Mouse (Mus musculus): ENCODE measurements at regions not wholly inside any gene's neighbourhood (a gene's known extent, or its start where the extent isn't known, plus 50 kb on each side); places are given as distances from the start of the nearest gene placed in this dataset.

GRCm38 (mm10) chr8:127753793-127754565 lies 604.4 kb upstream of the Nrp1 start:
- no peak overlapping the region for H3K9ac ChIP-seq (replicated peaks)

GRCm38 (mm10) chr8:127757396-127757795 lies 601.0 kb upstream of the Nrp1 start:
- no peak overlapping the region for H3K4me3 ChIP-seq (replicated peaks)
- H3K4me1 ChIP-seq (replicated peaks), result peaks cover 9% of the 10 kb centered on the region
- no peak overlapping the region for H3K27ac ChIP-seq
- H3K9ac ChIP-seq (replicated peaks), result no peak overlapping the region
- ATAC-seq (ENCODE audit: insufficient number of reproducible peaks, insufficient read depth, low FRiP score, low TSS enrichment, low read depth), result no peak
- WGBS, result 76% methylated on average over 2 of the region's 2 CpGs
- H3K36me3 ChIP-seq, result no peaks in the 10 kb centered on the region
- H3K4me2 ChIP-seq, result no peak overlapping the region
- no peaks in the 10 kb centered on the region for H3K9me3 ChIP-seq
- no peaks in the 10 kb centered on the region for H3K27me3 ChIP-seq

More at GRCm38 (mm10) chr8:127753793-127754565, 604.4 kb upstream of the Nrp1 start:
- no peaks in the 10 kb centered on the region for H3K27me3 ChIP-seq
- peaks cover 9% of the 10 kb centered on the region for H3K4me1 ChIP-seq (replicated peaks)
- no peak for ATAC-seq (ENCODE audit: insufficient number of reproducible peaks, insufficient read depth, low FRiP score, low TSS enrichment, low read depth)
- no peak overlapping the region for H3K4me2 ChIP-seq
- no peaks in the 10 kb centered on the region for H3K9me3 ChIP-seq
- WGBS, result 90% methylated on average over 5 of the region's 5 CpGs
- no peaks in the 10 kb centered on the region for H3K36me3 ChIP-seq
- no peak overlapping the region for H3K27ac ChIP-seq
- no peak overlapping the region for H3K4me3 ChIP-seq (replicated peaks)

- H3K27me3 ChIP-seq, result no peaks in the 10 kb centered on the region
- no peaks in the 10 kb centered on the region for H3K9me3 ChIP-seq
- 75% methylated on average over 5 of the region's 5 CpGs for WGBS
- no peak overlapping the region for H3K4me2 ChIP-seq
- H3K36me3 ChIP-seq, result no peaks in the 10 kb centered on the region
- H3K9ac ChIP-seq (replicated peaks), result no peak overlapping the region
- ATAC-seq (ENCODE audit: insufficient number of reproducible peaks, insufficient read depth, low FRiP score, low TSS enrichment, low read depth), result no peak
- peaks cover 9% of the 10 kb centered on the region for H3K4me1 ChIP-seq (replicated peaks)
- H3K27ac ChIP-seq, result no peak overlapping the region
- H3K4me3 ChIP-seq (replicated peaks), result no peak overlapping the region
These were observed 598.5 kb upstream of the Nrp1 start for GRCm38 (mm10) chr8:127759906-127760305.

- Histone ChIP-seq H3K4me1 (replicated peaks) (no peaks in the 10 kb centered on the region), H3K9ac (replicated peaks) (no peak overlapping the region), H3K4me2 (no peak overlapping the region), H3K9me3 (no peaks in the 10 kb centered on the region), H3K27me3 (no peaks in the 10 kb centered on the region), H3K27ac (no peak overlapping the region), H3K4me3 (replicated peaks) (no peak overlapping the region), H3K36me3 (no peaks in the 10 kb centered on the region)
- ATAC-seq (ENCODE audit: insufficient number of reproducible peaks, insufficient read depth, low FRiP score, low TSS enrichment, low read depth), result no peak
- 80% methylated on average over 5 of the region's 5 CpGs for WGBS
These were observed 593.2 kb upstream of the Nrp1 start for GRCm38 (mm10) chr8:127765199-127765598.

GRCm38 (mm10) chr8:127768311-127768710 lies 590.1 kb upstream of the Nrp1 start:
- Histone ChIP-seq H3K4me1 (replicated peaks) (no peaks in the 10 kb centered on the region), H3K27ac (no peak overlapping the region), H3K9me3 (no peaks in the 10 kb centered on the region), H3K36me3 (no peaks in the 10 kb centered on the region), H3K4me2 (no peak overlapping the region), H3K4me3 (replicated peaks) (no peak overlapping the region), H3K27me3 (no peaks in the 10 kb centered on the region), H3K9ac (replicated peaks) (no peak overlapping the region)
- ATAC-seq (ENCODE audit: insufficient number of reproducible peaks, insufficient read depth, low FRiP score, low TSS enrichment, low read depth), result no peak
- 84% methylated on average over 3 of the region's 3 CpGs for WGBS

- H3K9ac ChIP-seq (replicated peaks), result no peak overlapping the region
- no peak overlapping the region for H3K4me3 ChIP-seq (replicated peaks)
- 0 out of 2 replicates have a peak, but pooled peaks cover 3% of the 10 kb centered on the region for H3K4me1 ChIP-seq (replicated peaks)
- WGBS, result 93% methylated on average over 1 of the region's 1 CpGs
- no peaks in the 10 kb centered on the region for H3K27me3 ChIP-seq
- H3K4me2 ChIP-seq, result no peak overlapping the region
- no peaks in the 10 kb centered on the region for H3K9me3 ChIP-seq
- no peak overlapping the region for H3K27ac ChIP-seq
- no peaks in the 10 kb centered on the region for H3K36me3 ChIP-seq
- ATAC-seq (ENCODE audit: insufficient number of reproducible peaks, insufficient read depth, low FRiP score, low TSS enrichment, low read depth), result no peak
These were observed 588.8 kb upstream of the Nrp1 start for GRCm38 (mm10) chr8:127769651-127770050.

GRCm38 (mm10) chr8:127771781-127772180 lies 586.6 kb upstream of the Nrp1 start:
- H3K4me1 ChIP-seq (replicated peaks), result 0 out of 2 replicates have a peak, but pooled peaks cover 5% of the 10 kb centered on the region
- no peak overlapping the region for H3K9ac ChIP-seq (replicated peaks)
- no peak for ATAC-seq (ENCODE audit: insufficient number of reproducible peaks, insufficient read depth, low FRiP score, low TSS enrichment, low read depth)
- H3K36me3 ChIP-seq, result no peaks in the 10 kb centered on the region
- no peaks in the 10 kb centered on the region for H3K9me3 ChIP-seq
- H3K4me3 ChIP-seq (replicated peaks), result no peak overlapping the region
- WGBS, result 87% methylated on average over 1 of the region's 1 CpGs
- H3K27ac ChIP-seq, result no peak overlapping the region
- no peak overlapping the region for H3K4me2 ChIP-seq
- H3K27me3 ChIP-seq, result no peaks in the 10 kb centered on the region

- Histone ChIP-seq H3K4me3 (replicated peaks) (no peak overlapping the region), H3K9ac (replicated peaks) (no peak overlapping the region), H3K36me3 (no peaks in the 10 kb centered on the region), H3K27ac (no peak overlapping the region), H3K4me1 (replicated peaks) (0 out of 2 replicates have a peak, but pooled peaks cover 5% of the 10 kb centered on the region), H3K27me3 (no peaks in the 10 kb centered on the region), H3K4me2 (no peak overlapping the region), H3K9me3 (no peaks in the 10 kb centered on the region)
- 92% methylated on average over 3 of the region's 3 CpGs for WGBS
- ATAC-seq (ENCODE audit: insufficient number of reproducible peaks, insufficient read depth, low FRiP score, low TSS enrichment, low read depth), result no peak
These were observed 586.0 kb upstream of the Nrp1 start for GRCm38 (mm10) chr8:127772415-127772814.

GRCm38 (mm10) chr8:127772917-127773316 lies 585.5 kb upstream of the Nrp1 start:
- no peaks in the 10 kb centered on the region for H3K27me3 ChIP-seq
- ATAC-seq (ENCODE audit: insufficient number of reproducible peaks, insufficient read depth, low FRiP score, low TSS enrichment, low read depth), result no peak
- WGBS, result 80% methylated on average over 2 of the region's 2 CpGs

GRCm38 (mm10) chr8:127774642-127775041 lies 583.8 kb upstream of the Nrp1 start:
- H3K27me3 ChIP-seq, result no peaks in the 10 kb centered on the region
- H3K4me2 ChIP-seq, result no peak overlapping the region
- H3K36me3 ChIP-seq, result no peaks in the 10 kb centered on the region
- H3K27ac ChIP-seq, result no peak overlapping the region
- ATAC-seq (ENCODE audit: insufficient number of reproducible peaks, insufficient read depth, low FRiP score, low TSS enrichment, low read depth), result no peak
- WGBS, result 89% methylated on average over 9 of the region's 9 CpGs
- H3K9me3 ChIP-seq, result no peaks in the 10 kb centered on the region
- H3K4me3 ChIP-seq (replicated peaks), result no peak overlapping the region
- peaks cover 9% of the 10 kb centered on the region for H3K4me1 ChIP-seq (replicated peaks)
- no peak overlapping the region for H3K9ac ChIP-seq (replicated peaks)

More at GRCm38 (mm10) chr8:127772917-127773316, 585.5 kb upstream of the Nrp1 start:
- Histone ChIP-seq H3K36me3 (no peaks in the 10 kb centered on the region), H3K4me2 (no peak overlapping the region), H3K27ac (no peak overlapping the region), H3K4me1 (replicated peaks) (0 out of 2 replicates have a peak, but pooled peaks cover 5% of the 10 kb centered on the region), H3K4me3 (replicated peaks) (no peak overlapping the region), H3K9me3 (no peaks in the 10 kb centered on the region), H3K9ac (replicated peaks) (no peak overlapping the region)

GRCm38 (mm10) chr8:127775160-127775559 lies 583.2 kb upstream of the Nrp1 start:
- 18% methylated on average over 1 of the region's 1 CpGs for WGBS
- Histone ChIP-seq H3K4me3 (replicated peaks) (no peak overlapping the region), H3K27ac (no peak overlapping the region), H3K36me3 (no peaks in the 10 kb centered on the region), H3K27me3 (no peaks in the 10 kb centered on the region), H3K4me1 (replicated peaks) (peaks cover 13% of the 10 kb centered on the region), H3K9ac (replicated peaks) (no peak overlapping the region), H3K4me2 (no peak overlapping the region), H3K9me3 (no peaks in the 10 kb centered on the region)
- no peak for ATAC-seq (ENCODE audit: insufficient number of reproducible peaks, insufficient read depth, low FRiP score, low TSS enrichment, low read depth)

GRCm38 (mm10) chr8:127775747-127776146 lies 582.7 kb upstream of the Nrp1 start:
- Histone ChIP-seq H3K9ac (replicated peaks) (no peak overlapping the region), H3K36me3 (no peaks in the 10 kb centered on the region), H3K4me3 (replicated peaks) (no peak overlapping the region), H3K4me1 (replicated peaks) (peaks cover 13% of the 10 kb centered on the region), H3K27me3 (no peaks in the 10 kb centered on the region), H3K27ac (no peak overlapping the region), H3K4me2 (no peak overlapping the region), H3K9me3 (no peaks in the 10 kb centered on the region)
- WGBS, result 65% methylated on average over 7 of the region's 7 CpGs
- no peak for ATAC-seq (ENCODE audit: insufficient number of reproducible peaks, insufficient read depth, low FRiP score, low TSS enrichment, low read depth)

Data from limb, embryonic 12.5 days (tissue).